Mouse (Mus musculus): ENCODE measurements around the gene 3110001I22Rik. TPM values are rescaled to one million over a fixed set of nuclear protein-coding genes. Genes with fewer than 3 reads are reported as not detected.

Gene 3110001I22Rik
- 9.1 and 10.8 TPM in 2 replicates for total RNA-seq (2012; rRNA removed)
- 1 to 10 TPM in 1 of 2 experiments, not detected in 1; 8.8 TPM for polyA plus RNA-seq (2012; ENCODE audit: insufficient read depth in 1 of 2, insufficient read length in 2 of 2, low read depth in 1 of 2, low replicate concordance in 2 of 2, missing spikeins in 1 of 2)

DNA sequence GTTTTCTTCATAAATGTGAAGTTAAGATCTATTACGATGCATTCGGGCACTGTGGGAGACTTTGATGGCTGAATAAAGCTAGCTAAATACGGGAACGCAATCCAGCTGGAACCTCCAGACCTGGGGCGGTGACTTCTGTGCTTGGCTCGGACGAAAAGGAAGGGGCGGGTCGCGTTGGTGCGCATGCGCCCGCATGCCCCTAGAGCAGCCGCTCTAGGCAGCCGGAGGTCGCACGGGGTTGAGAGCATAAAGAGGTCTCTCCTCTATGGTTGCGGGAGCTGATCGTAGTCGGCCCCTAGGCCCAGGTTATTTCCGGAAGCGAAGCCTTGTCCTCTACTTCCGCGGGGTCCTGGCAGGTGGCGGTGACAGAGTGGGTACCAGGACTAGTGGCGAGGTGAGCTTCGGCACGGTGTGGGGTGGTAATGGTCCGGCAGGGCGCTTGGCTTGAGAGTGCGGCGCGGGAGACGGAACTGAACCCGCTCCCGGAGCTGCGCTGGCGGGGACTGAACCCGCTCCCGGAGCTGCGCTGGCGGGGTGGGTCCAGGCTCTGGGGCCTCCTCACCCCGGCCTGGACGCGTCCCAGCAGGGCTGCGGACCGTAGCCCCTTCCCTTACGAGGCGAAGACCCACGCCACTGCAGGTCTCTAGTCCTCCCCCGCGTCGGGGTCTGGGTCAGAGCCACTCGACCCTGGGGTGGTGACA is at the start of gene 3110001I22Rik, which contains the start of gene Bfar:
Gene 3110001I22Rik, plus strand, starts transcription at position 245 of the 701 bp plus-strand sequence.
Gene Bfar, plus strand, starts transcription at position 174 of the 701 bp plus-strand sequence.
- Histone ChIP-seq H3K27ac (ENCODE audit: control insufficient read depth, low read depth, low read length) (peak within 1 kb of the TSS; percentile 90), H3K79me2 (ENCODE audit: control insufficient read depth, insufficient read depth, low read length, poor library complexity) (peaks cover 22% of the 10 kb centered on the region), H3K27me3 (ENCODE audit: control insufficient read depth in 1 of 2, insufficient read depth in 2 of 2, low read length in 2 of 2) (no peaks in the 10 kb centered on the region), H3K4me3 (ENCODE audit: control insufficient read depth in 1 of 2, insufficient read depth in 1 of 2, low read depth in 2 of 2, low read length in 2 of 2) (peak within 1 kb of the TSS; percentile 77 to 84), H3K4me1 (ENCODE audit: control insufficient read depth in 1 of 2, insufficient read depth in 2 of 2, low read length in 2 of 2) (peaks cover 3 to 20% of the 10 kb centered on the region in 2 experiments; a peak in 3 of 4 replicates), H3K36me3 (ENCODE audit: control insufficient read depth in 1 of 2, insufficient read depth in 2 of 2, low read length in 2 of 2) (peaks cover 0 to 22% of the 10 kb centered on the region in 2 experiments; a peak in 3 of 4 replicates), H3K9ac (ENCODE audit: control insufficient read depth, low read depth, low read length, poor library complexity, severe bottlenecking) (peak within 1 kb of the TSS; percentile 84), H3K9me3 (replicated peaks; ENCODE audit: insufficient read depth, low read length) (no peaks in the 10 kb centered on the region)
- DNase-seq (ENCODE audit: low read depth, low spot score), result peak; percentile 98
- TF ChIP-seq TBP (IDR thresholded peaks at IDR 0.05; ENCODE audit: low read depth, low read length) (peak; percentile 95), GABPA (IDR thresholded peaks at IDR 0.05; ENCODE audit: low read depth, low read length) (peak; percentile 35; the same call in 1 of the 2 replicates), ZKSCAN1 (IDR thresholded peaks at IDR 0.05; ENCODE audit: low read depth, low read length) (no peak), TCF12 (IDR thresholded peaks at IDR 0.05; ENCODE audit: low read depth, low read length) (peak; percentile 62), ELF1 (IDR thresholded peaks at IDR 0.05; ENCODE audit: low read depth, low read length) (peak; percentile 92), ETS1 (IDR thresholded peaks at IDR 0.05; ENCODE audit: low read depth, low read length) (no peak; the same call in 1 of the 2 replicates), RCOR1 (IDR thresholded peaks at IDR 0.05; ENCODE audit: low read depth, low read length) (no peak), POLR2A (IDR thresholded peaks at IDR 0.05; ENCODE audit: control insufficient read depth in 1 of 2, insufficient read depth in 1 of 2, low read depth in 1 of 2, low read length in 2 of 2, poor library complexity in 1 of 2) (peak; percentile 48 to 93; a peak in 3 of 4 replicates), BHLHE40 (IDR thresholded peaks at IDR 0.05; ENCODE audit: borderline replicate concordance, low read depth, low read length) (no peak), POLR2AphosphoS2 (IDR thresholded peaks at IDR 0.05; ENCODE audit: low read length) (peak; percentile 95), KAT2A (conservative IDR thresholded peaks at IDR 0.05; ENCODE audit: low read depth, low read length) (peak; percentile 71; the same call in 1 of the 2 replicates), UBTF (IDR thresholded peaks at IDR 0.05; ENCODE audit: borderline replicate concordance, insufficient read depth, low read depth, low read length) (no peak), CHD2 (IDR thresholded peaks at IDR 0.05; ENCODE audit: low read length) (no peak), EP300 (IDR thresholded peaks at IDR 0.05; ENCODE audit: low read depth in 1 of 2, low read length in 2 of 2) (no peak), MYB (IDR thresholded peaks at IDR 0.05; ENCODE audit: low read depth, low read length) (no peak), CHD1 (IDR thresholded peaks at IDR 0.05; ENCODE audit: low read depth, low read length) (no peak), USF2 (IDR thresholded peaks at IDR 0.05; ENCODE audit: borderline replicate concordance in 1 of 2, insufficient read depth in 1 of 2, low read depth in 1 of 2, low read length in 2 of 2) (no peak), HCFC1 (IDR thresholded peaks at IDR 0.05; ENCODE audit: low read depth, low read length) (peak; percentile 91), MYC (IDR thresholded peaks at IDR 0.05; ENCODE audit: low read depth, low read length) (peak; percentile 77), USF1 (IDR thresholded peaks at IDR 0.05; ENCODE audit: low read depth, low read length) (no peak), E2F4 (IDR thresholded peaks at IDR 0.05; ENCODE audit: borderline replicate concordance, low read depth, low read length) (no peak), MXI1 (IDR thresholded peaks at IDR 0.05; ENCODE audit: low read depth, low read length) (peak; percentile 71), NRF1 (IDR thresholded peaks at IDR 0.05; ENCODE audit: insufficient read depth, low read depth, low read length, poor library complexity, severe bottlenecking) (peak; percentile 96), ZC3H11A (IDR thresholded peaks at IDR 0.05; ENCODE audit: low read depth, low read length) (no peak), ZNF384 (IDR thresholded peaks at IDR 0.05; ENCODE audit: low read depth, low read length) (0 out of 2 replicates have a peak, but pooled peaks have one; percentile 23), RAD21 (IDR thresholded peaks at IDR 0.05; ENCODE audit: low read depth, low read length) (no peak), TAL1 (IDR thresholded peaks at IDR 0.05; ENCODE audit: low read length) (no peak), NELFE (IDR thresholded peaks at IDR 0.05; ENCODE audit: low read depth, low read length) (peak; percentile 95), MEF2A (IDR thresholded peaks at IDR 0.05; ENCODE audit: extremely low read depth, insufficient replicate concordance, low read depth, low read length, poor library complexity, severe bottlenecking) (0 out of 2 replicates have a peak, but pooled peaks have one; percentile 34), JUND (IDR thresholded peaks at IDR 0.05; ENCODE audit: low read depth, low read length) (no peak), MAX (IDR thresholded peaks at IDR 0.05; ENCODE audit: low read length) (peak; percentile 64), ZMIZ1 (IDR thresholded peaks at IDR 0.05; ENCODE audit: low read depth, low read length) (peak; percentile 75), SMC3 (IDR thresholded peaks at IDR 0.05; ENCODE audit: low read depth, low read length) (no peak), SIN3A (IDR thresholded peaks at IDR 0.05; ENCODE audit: low read length) (peak; percentile 91), MAZ (IDR thresholded peaks at IDR 0.05; ENCODE audit: low read depth, low read length) (no peak)

Measured in MEL (cell line).